Mouse (Mus musculus): ENCODE results near the gene Mtus2. TPM values are rescaled to one million over a fixed set of nuclear protein-coding genes. Genes with fewer than 3 reads are reported as not detected.

Mtus2 gene
- polyA plus RNA-seq, 1 experiment from 2014 or later, result 20.4 TPM

- no peak overlapping the region for H3K27ac ChIP-seq (ENCODE audit: low read length)
- H3K36me3 ChIP-seq (ENCODE audit: control insufficient read depth, insufficient read depth, low read length), result no peaks in the 10 kb centered on the region
- no peak overlapping the region for H3K4me3 ChIP-seq (ENCODE audit: low read length)
- 31% methylated on average over 5 of the region's 5 CpGs for WGBS
- H3K9me3 ChIP-seq (ENCODE audit: control insufficient read depth, low read length), result no peaks in the 10 kb centered on the region
- no peak overlapping the region; the same call in 1 of the 2 replicates for H3K4me2 ChIP-seq (ENCODE audit: low read depth, low read length)
- peaks cover 4% of the 10 kb centered on the region; the same call in 1 of the 2 replicates for H3K4me1 ChIP-seq (ENCODE audit: control insufficient read depth, insufficient read depth, low read length)
- H3K9ac ChIP-seq (ENCODE audit: low read depth, low read length), result no peak overlapping the region
- peaks cover 19% of the 10 kb centered on the region for H3K27me3 ChIP-seq (replicated peaks; ENCODE audit: control insufficient read depth, insufficient read depth, low read length)
- no peak for ATAC-seq
Observed at GRCm38 (mm10) chr5:147955671-147956070, 1.4 kb upstream of the Mtus2 start.

GRCm38 (mm10) chr5:147956421-147956820 is 699 bp upstream of the Mtus2 start:
- Histone ChIP-seq H3K9me3 (ENCODE audit: control insufficient read depth, low read length) (no peaks in the 10 kb centered on the region), H3K9ac (ENCODE audit: low read depth, low read length) (no peak overlapping the region), H3K4me1 (ENCODE audit: control insufficient read depth, insufficient read depth, low read length) (peaks cover 4% of the 10 kb centered on the region; the same call in 1 of the 2 replicates), H3K27ac (ENCODE audit: low read length) (no peak overlapping the region), H3K4me3 (ENCODE audit: low read length) (no peak overlapping the region), H3K36me3 (ENCODE audit: control insufficient read depth, insufficient read depth, low read length) (no peaks in the 10 kb centered on the region), H3K4me2 (ENCODE audit: low read depth, low read length) (peak overlapping the region; percentile 94; the same call in 1 of the 2 replicates), H3K27me3 (replicated peaks; ENCODE audit: control insufficient read depth, insufficient read depth, low read length) (peaks cover 19% of the 10 kb centered on the region)
- ATAC-seq, result no peak
- WGBS, result 3% methylated on average over 11 of the region's 11 CpGs

- no peak overlapping the region for H3K27ac ChIP-seq (ENCODE audit: low read length)
- H3K4me3 ChIP-seq (ENCODE audit: low read length), result peak overlapping the region; percentile 55
- H3K36me3 ChIP-seq (ENCODE audit: control insufficient read depth, insufficient read depth, low read length), result no peaks in the 10 kb centered on the region
- no peaks in the 10 kb centered on the region for H3K9me3 ChIP-seq (ENCODE audit: control insufficient read depth, low read length)
- ATAC-seq, result peak; percentile 75
- peaks cover 4% of the 10 kb centered on the region; the same call in 1 of the 2 replicates for H3K4me1 ChIP-seq (ENCODE audit: control insufficient read depth, insufficient read depth, low read length)
- H3K4me2 ChIP-seq (ENCODE audit: low read depth, low read length), result peak overlapping the region; percentile 94
- peak overlapping the region; percentile 48 for H3K9ac ChIP-seq (ENCODE audit: low read depth, low read length)
- WGBS, result 1% methylated on average over 42 of the region's 42 CpGs
- H3K27me3 ChIP-seq (replicated peaks; ENCODE audit: control insufficient read depth, insufficient read depth, low read length), result peaks cover 19% of the 10 kb centered on the region
Observed at GRCm38 (mm10) chr5:147957592-147958271, 612 bp downstream of the Mtus2 start.

GRCm38 (mm10) chr5:147958552-147958951 is 1.4 kb downstream of the Mtus2 start:
- Histone ChIP-seq H3K4me2 (ENCODE audit: low read depth, low read length) (no peak overlapping the region), H3K9me3 (ENCODE audit: control insufficient read depth, low read length) (no peaks in the 10 kb centered on the region), H3K4me1 (ENCODE audit: control insufficient read depth, insufficient read depth, low read length) (peaks cover 4% of the 10 kb centered on the region; the same call in 1 of the 2 replicates), H3K27ac (ENCODE audit: low read length) (no peak overlapping the region), H3K36me3 (ENCODE audit: control insufficient read depth, insufficient read depth, low read length) (no peaks in the 10 kb centered on the region), H3K9ac (ENCODE audit: low read depth, low read length) (no peak overlapping the region), H3K4me3 (ENCODE audit: low read length) (no peak overlapping the region), H3K27me3 (replicated peaks; ENCODE audit: control insufficient read depth, insufficient read depth, low read length) (peaks cover 19% of the 10 kb centered on the region)
- no peak for ATAC-seq
- WGBS, result 37% methylated on average over 13 of the region's 13 CpGs

- Histone ChIP-seq H3K27me3 (replicated peaks; ENCODE audit: control insufficient read depth, insufficient read depth, low read length) (peaks cover 19% of the 10 kb centered on the region), H3K4me3 (ENCODE audit: low read length) (no peak overlapping the region), H3K27ac (ENCODE audit: low read length) (no peak overlapping the region), H3K4me2 (ENCODE audit: low read depth, low read length) (no peak overlapping the region), H3K36me3 (ENCODE audit: control insufficient read depth, insufficient read depth, low read length) (no peaks in the 10 kb centered on the region), H3K9ac (ENCODE audit: low read depth, low read length) (no peak overlapping the region), H3K4me1 (ENCODE audit: control insufficient read depth, insufficient read depth, low read length) (peaks cover 4% of the 10 kb centered on the region; the same call in 1 of the 2 replicates), H3K9me3 (ENCODE audit: control insufficient read depth, low read length) (no peaks in the 10 kb centered on the region)
- ATAC-seq, result no peak
- WGBS, result 25% methylated on average over 5 of the region's 5 CpGs
Observed at GRCm38 (mm10) chr5:147959088-147959487, 2.0 kb downstream of the Mtus2 start.

GRCm38 (mm10) chr5:147960793-147961192 is 3.7 kb downstream of the Mtus2 start:
- WGBS, result 93% methylated on average over 1 of the region's 1 CpGs
- Histone ChIP-seq H3K4me2 (ENCODE audit: low read depth, low read length) (no peak overlapping the region), H3K27me3 (replicated peaks; ENCODE audit: control insufficient read depth, insufficient read depth, low read length) (peaks cover 16% of the 10 kb centered on the region), H3K4me3 (ENCODE audit: low read length) (no peak overlapping the region), H3K27ac (ENCODE audit: low read length) (no peak overlapping the region), H3K36me3 (ENCODE audit: control insufficient read depth, insufficient read depth, low read length) (no peaks in the 10 kb centered on the region), H3K4me1 (ENCODE audit: control insufficient read depth, insufficient read depth, low read length) (peaks cover 4% of the 10 kb centered on the region; the same call in 1 of the 2 replicates), H3K9me3 (ENCODE audit: control insufficient read depth, low read length) (no peaks in the 10 kb centered on the region), H3K9ac (ENCODE audit: low read depth, low read length) (no peak overlapping the region)
- ATAC-seq, result no peak

- peak; percentile 85 for ATAC-seq
- Histone ChIP-seq H3K4me2 (ENCODE audit: low read depth, low read length) (peak overlapping the region; percentile 28), H3K4me3 (ENCODE audit: low read length) (peak overlapping the region; percentile 21; the same call in 1 of the 2 replicates), H3K36me3 (ENCODE audit: control insufficient read depth, insufficient read depth, low read length) (no peaks in the 10 kb centered on the region), H3K9me3 (ENCODE audit: control insufficient read depth, low read length) (no peaks in the 10 kb centered on the region), H3K27ac (ENCODE audit: low read length) (no peak overlapping the region), H3K4me1 (ENCODE audit: control insufficient read depth, insufficient read depth, low read length) (no peaks in the 10 kb centered on the region), H3K9ac (ENCODE audit: low read depth, low read length) (no peak overlapping the region), H3K27me3 (replicated peaks; ENCODE audit: control insufficient read depth, insufficient read depth, low read length) (no peaks in the 10 kb centered on the region)
- WGBS, result 56% methylated on average over 13 of the region's 13 CpGs
Observed at GRCm38 (mm10) chr5:147963820-147964580, 6.9 kb downstream of the Mtus2 start.

- WGBS, result 40% methylated on average over 2 of the region's 2 CpGs
- Histone ChIP-seq H3K36me3 (ENCODE audit: control insufficient read depth, insufficient read depth, low read length) (no peaks in the 10 kb centered on the region), H3K27ac (ENCODE audit: low read length) (no peak overlapping the region), H3K9ac (ENCODE audit: low read depth, low read length) (no peak overlapping the region), H3K4me1 (ENCODE audit: control insufficient read depth, insufficient read depth, low read length) (no peaks in the 10 kb centered on the region), H3K27me3 (replicated peaks; ENCODE audit: control insufficient read depth, insufficient read depth, low read length) (no peaks in the 10 kb centered on the region), H3K9me3 (ENCODE audit: control insufficient read depth, low read length) (no peaks in the 10 kb centered on the region), H3K4me3 (ENCODE audit: low read length) (no peak overlapping the region), H3K4me2 (ENCODE audit: low read depth, low read length) (no peak overlapping the region; the same call in 1 of the 2 replicates)
- no peak for ATAC-seq
Observed at GRCm38 (mm10) chr5:147964776-147965175, 7.7 kb downstream of the Mtus2 start.

GRCm38 (mm10) chr5:147966646-147967045 is 9.5 kb downstream of the Mtus2 start:
- no peak for ATAC-seq
- H3K9me3 ChIP-seq (ENCODE audit: control insufficient read depth, low read length), result no peaks in the 10 kb centered on the region
- H3K27me3 ChIP-seq (replicated peaks; ENCODE audit: control insufficient read depth, insufficient read depth, low read length), result no peaks in the 10 kb centered on the region
- no peak overlapping the region for H3K9ac ChIP-seq (ENCODE audit: low read depth, low read length)
- H3K36me3 ChIP-seq (ENCODE audit: control insufficient read depth, insufficient read depth, low read length), result no peaks in the 10 kb centered on the region
- WGBS, result 76% methylated on average over 7 of the region's 7 CpGs
- no peak overlapping the region for H3K27ac ChIP-seq (ENCODE audit: low read length)
- no peak overlapping the region for H3K4me3 ChIP-seq (ENCODE audit: low read length)
- H3K4me1 ChIP-seq (ENCODE audit: control insufficient read depth, insufficient read depth, low read length), result no peaks in the 10 kb centered on the region
- H3K4me2 ChIP-seq (ENCODE audit: low read depth, low read length), result no peak overlapping the region
